Mouse (Mus musculus): ENCODE data around the gene Rapgef3.

Rapgef3 gene

DNA sequence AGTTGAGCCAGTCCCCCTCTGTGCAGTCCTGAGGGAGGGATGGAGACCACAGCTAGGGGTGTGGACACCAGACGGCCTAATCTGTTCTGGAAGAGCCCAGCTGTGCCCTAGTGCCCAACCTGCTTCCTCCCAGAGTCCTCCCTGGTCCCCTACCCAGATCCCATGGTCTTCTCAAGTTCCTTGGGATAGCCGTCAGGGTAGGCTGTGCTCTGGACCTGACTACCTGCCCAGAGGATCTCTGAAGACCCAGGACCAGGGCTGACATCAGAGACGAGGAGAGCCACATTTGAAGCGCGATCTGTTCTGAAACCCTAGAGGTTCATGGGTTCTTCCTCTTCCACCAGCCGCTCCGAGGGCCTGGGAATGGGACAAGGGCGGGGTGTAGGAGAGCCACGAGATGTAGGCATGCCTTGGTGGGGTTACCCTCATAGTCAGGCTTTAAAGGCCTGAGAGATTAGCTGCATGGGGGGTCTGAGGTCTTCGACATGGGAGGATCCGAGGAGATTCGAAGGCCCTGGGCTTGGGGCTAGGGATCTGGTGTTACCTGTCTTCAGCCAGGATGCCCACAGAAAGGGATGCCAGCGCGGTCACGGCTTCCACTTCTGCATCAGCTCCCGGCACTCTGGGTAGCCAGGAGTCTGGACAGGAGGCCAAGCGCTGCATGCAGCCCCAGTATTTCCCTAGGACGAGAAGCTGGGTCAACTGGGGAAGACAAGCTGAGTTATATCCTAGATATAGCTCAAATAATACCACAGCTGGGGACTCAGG is 25.8 kb upstream of the Rapgef3 start:
- peak in 1 of 2 experiments; percentile 22 for DNase-seq

DNA sequence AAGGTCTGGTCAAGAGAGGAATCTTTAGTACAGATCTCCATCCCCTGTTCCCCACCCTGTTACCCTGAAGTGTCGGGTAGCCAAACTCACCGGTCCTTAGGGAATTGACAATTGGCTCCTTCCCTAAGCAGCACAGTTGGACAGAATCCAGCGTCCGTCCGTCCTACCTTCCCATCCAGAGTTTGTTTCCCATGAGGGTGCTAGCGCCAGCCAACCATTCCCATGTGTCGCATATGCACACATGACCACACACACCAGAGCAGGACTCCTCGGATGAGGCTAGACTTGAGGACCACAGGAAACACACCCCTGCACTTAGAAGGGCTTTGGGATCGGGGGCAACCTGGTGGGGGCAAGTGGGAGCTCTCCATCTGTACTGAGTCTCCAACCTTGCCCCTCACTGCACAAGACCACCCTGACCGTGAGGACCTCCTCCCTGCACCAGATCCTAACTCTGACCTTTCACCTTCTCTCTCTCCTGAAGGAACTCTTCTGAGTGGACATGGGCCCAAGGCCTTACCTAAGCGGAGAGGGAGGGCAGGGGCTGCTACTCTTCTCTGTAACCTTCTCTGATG is 23.4 kb upstream of the Rapgef3 start:
- DNase-seq = peak in 1 of 2 experiments; percentile 32

DNA sequence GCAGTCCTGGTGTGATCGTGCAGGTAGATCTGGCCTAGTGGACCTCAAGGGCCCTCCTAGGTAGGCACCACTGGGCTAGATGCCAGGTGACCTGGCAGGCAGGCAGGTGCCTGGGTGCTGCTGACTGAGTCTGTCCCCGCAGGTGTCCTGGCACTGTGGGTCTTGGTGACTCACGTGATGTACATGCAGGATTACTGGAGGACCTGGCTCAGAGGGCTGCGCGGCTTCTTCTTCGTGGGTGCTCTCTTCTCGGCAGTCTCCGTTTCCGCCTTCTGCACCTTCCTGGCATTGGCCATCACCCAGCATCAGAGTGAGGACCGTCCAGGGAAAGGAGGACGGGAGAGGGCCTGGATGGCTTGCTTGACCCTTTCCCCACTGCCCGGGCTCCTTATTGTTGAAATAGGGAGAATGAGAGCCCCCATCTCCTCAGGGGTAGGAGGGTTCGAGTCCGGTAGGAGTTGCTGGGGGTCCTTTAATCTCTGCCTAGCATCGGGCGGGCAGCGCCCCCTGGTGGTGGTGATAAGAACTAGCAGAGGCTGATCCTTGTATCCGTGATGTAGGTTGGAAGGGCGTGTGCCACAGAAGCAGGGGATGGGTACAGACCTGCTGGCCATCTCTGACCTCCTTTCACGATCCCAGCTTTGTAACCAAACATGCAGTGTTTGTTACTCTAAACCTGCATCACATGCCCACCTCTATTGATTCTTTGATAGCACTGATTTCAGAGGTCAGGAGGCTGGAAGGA is 22.2 kb upstream of the Rapgef3 start:
- peak; percentile 65 to 72 for DNase-seq

DNA sequence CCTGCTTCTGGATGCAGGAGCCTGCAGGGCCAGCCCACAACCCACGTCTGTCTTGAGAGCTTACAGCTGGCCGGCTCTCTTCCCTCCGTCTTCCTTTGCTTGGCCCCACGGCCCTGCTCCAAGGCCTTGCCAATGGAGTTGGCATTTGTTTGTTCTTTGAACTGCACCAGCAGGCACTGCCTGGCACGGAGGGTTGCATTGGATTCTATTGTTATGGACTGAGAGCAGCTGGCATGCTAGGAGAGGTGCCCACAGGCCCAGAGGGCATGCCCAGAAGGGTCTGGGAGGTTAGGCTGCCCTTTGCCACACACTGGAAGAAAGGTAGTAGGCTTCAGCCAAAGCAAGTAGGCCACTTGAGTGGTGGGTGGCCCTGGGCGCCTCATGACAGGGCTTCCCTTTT is 21.0 kb upstream of the Rapgef3 start:
- peak in 1 of 2 experiments; percentile 34 for DNase-seq

DNA sequence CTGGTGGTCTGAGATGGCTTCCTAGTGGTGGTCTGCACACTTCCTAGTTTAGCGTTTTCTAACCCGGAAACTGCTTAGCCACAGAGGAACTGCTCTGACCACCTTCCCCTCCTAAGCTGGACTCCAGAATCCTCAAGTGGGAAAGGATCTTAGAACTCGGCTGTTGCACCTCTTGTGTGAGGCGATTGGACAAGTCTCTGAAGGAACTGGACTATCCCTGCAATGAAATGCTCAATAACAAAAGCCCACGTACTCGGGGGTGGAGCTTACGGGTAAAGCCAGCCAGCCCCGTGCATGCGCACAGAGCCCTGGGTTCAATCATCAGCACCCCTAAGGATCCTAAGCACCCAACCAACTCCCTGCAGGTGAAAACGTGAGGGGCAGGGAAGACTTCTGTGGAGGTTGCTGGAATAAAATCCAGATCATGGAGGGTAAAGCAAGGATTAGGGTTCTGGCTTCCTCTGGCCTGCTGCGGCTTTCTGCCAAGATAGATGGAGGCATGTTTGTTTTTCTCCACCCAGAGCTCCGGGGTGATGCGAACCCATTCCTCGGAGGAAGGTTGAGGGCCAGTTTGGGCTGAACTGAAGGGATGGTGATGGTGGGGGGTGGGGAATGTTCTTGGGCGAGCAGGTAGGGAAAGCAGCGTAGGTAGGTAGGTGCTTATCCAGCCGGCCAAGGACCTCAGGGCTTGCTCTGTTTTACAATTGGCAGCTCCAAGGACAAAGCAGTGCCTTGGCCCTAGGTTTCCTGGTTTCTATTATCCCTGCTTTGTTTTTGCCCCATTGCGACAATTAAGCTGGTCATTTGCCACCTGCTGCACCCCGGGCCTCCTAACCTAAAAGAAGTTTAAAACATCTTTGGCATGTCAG is 20.3 kb upstream of the Rapgef3 start:
- DNase-seq = peak in 1 of 2 experiments; percentile 28

DNA sequence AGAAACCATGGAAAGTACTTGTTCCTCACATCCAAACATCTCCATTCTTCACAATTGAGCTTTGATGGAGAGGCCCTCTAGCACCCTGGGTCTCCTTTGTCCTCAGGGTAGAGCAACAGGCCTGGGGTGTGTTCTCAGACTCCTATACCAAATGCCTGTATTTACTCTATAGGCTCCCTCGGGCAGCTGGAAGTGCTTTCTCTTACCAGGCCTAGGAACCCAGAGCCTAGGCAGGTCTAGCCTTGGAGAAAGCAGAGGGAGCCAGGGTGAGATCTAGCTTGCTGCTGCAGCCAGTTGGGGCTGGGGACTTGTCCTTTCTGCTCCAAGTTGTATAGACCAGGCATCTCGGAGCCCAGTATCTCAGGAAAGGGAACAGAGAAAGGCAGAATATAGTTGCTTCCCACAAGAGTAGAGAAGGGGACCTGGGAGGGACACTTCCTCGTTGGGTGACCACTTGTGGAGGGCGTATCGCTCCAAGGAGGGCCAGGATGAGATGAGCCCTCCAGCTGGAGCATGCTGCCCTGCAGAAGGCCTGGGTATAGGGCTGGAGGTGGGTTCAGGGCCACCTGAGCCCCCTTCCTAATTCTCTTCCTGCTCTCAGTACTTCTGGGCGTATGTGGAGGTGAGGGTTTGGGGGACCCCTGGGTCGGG is 19.5 kb upstream of the Rapgef3 start:
- peak in 1 of 2 experiments; percentile 25 for DNase-seq

DNA sequence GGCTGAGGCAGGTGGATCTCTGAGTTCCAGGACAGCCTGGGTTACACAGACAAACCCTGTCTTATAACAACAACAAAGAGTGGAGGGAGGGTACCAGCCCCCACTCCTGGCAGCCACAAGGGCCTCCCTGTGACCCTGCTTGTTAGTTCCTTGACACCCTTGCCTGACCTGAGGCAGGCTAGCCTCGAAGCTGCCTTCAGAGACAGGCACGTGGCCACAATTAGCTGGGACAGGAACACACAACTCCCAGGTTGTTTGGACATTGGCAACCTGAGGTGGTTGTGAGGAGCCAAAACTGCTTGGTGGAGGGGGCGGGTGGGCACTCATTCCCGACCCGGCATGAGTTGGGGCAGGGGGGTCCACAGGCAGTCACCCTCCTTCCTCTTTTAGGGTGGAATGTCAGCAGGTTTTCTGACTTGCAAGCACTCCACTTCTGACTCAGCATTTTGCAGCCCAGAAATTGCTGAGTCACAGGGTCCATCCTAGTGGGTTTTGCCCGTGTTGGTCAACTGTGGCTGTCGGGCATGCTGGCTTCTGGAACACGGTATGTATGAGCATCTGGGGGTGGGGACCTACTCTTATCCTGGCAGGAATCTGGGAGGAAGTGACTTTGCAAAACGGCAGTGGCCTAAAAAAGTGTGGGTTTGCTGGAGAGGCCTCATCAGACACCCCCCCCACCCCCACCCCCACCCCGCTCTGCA is 18.8 kb upstream of the Rapgef3 start:
- DNase-seq = peak in 1 of 2 experiments; percentile 51

DNA sequence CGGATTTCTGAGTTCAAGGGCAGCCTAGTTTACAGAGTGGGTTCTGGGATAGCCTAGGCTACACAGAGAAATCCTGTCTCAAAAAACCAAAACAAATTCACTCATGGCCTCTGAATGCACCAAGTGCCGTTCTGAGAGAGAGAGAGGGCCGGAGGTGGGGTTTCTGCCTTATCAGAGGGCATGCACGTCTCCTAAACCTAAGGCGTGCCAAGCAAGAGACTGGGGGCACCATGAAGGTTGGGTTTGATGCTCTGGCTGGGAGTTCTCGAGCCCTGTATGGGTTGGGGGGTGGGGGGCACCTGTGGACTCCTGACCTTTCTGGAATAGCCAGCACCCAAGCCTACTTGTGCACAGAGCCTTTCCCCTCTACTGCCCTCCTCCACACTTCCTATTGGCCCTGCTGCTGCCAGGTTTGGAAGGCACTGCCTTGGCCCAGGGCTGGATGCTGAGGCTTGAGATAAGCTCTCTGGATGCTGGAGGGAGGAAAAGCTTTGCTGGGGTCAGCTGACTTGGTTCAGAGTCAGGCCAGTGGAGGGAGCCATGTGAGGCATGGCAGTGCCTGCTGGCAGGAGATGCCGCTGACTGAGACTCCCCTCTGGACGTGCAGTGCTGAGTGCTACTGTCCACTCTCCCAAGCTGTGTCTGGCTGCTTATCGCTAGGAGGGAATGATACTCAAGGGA is 18.1 kb upstream of the Rapgef3 start:
- peak in 1 of 2 experiments; percentile 30 for DNase-seq

DNA sequence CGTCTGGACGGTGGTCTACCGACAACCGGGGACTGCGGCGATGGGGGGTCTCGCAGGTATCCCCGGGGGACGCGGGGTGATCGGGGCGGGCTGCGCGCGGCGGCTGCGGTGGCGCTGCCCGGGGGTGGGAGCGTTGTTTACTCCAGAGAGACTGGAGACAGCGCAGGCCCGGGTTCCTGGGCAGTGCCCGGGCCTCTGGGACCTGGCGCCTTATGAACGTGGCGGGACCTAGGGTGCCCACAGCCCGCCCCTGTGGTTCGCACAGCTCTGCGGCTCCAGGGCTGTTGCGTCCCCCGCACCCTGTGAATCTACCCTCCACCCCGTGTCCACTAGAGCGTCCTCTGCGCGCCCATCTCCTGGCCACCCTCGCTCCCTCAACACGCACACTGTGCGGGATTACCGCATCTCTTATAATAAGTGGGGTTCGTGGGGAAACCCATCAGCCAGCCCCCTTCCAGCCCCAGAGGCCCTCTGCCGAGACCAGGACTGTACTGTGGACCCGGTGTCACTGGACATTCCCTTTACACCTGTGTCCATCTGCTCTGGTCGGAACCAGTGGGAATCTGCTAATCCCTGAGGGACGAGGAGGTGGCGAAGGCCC is 16.9 kb upstream of the Rapgef3 start:
- DNase-seq = no peak

DNA sequence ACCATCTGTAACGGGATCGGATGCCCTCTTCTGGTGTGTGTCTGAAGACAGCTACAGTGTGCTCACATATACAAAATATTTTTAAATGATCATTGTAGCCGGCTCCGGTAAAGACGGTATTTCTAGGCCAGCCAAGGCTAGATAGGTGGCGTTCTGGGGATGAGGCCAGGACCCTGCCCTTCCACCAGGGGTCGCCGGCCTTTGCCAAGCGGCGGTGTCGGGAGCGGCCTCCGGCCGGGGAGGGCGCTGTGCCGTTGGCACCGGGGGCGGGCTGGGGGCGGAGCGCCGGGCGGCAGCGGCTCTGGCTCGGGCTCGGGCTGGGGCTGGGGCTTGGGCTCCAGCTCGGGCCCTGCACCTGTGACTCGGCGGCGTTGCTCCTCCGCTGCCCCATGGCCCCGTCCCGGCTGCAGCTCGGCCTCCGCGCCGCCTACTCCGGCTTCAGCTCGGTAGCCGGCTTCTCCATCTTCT is 16.4 kb upstream of the Rapgef3 start:
- DNase-seq = peak; percentile 92 to 95

DNA sequence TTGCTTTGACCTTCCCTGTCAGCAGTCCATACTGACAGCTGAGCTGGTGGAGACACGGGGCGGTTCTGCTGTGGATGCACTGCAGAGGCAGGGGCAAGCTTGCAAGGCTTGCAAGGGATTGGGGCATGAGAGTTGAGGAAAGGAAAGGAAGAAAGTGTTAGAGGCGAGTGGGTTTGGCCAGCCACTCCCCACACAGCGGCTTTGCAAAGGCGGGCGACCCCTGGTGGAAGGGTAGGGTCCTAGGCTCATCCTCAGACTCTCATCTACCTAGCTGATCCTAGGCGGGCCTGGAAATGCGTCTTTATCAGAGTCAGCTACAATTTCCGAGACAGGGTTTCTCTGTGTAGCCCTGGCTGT is 15.0 kb upstream of the Rapgef3 start:
- DNase-seq = peak; percentile 88 to 89

DNA sequence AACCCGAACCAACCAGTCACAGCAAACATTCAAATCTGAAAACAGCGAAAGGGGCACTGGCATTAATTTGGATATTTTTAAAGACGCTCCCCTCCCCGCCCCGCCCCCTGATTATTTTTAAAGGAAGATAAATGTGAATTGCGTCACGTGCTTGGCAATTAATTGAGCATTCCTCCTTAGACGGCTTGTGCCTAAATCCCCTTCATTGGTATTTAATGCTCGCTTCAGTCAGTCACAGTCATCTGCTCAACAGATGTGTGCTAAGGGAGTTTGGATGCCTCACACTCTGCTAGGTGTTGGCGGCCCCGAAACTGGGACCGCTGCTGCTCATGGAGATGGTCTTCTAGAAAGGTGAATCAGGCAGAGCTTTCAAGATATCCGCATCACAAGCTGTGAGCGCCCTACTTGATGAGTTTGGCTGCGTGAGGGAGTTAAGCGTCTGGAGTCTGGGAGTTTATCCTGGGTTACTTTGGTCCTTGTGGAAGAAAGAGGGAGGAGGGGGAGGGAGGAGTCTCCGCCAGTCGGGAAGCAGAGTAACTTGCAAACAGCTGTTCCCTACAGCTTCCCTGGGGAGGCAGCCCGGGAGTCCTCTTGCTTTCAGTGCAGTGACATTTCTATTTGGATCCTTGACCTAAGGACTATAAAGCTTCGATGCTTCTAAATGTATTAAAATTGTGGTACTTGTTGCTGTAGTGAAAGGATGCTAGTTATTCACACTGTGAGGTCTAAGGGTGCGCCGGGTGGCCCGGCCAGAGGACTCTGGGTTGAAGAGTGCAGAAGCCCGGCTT is 14.4 kb upstream of the Rapgef3 start:
- DNase-seq = no peak

DNA sequence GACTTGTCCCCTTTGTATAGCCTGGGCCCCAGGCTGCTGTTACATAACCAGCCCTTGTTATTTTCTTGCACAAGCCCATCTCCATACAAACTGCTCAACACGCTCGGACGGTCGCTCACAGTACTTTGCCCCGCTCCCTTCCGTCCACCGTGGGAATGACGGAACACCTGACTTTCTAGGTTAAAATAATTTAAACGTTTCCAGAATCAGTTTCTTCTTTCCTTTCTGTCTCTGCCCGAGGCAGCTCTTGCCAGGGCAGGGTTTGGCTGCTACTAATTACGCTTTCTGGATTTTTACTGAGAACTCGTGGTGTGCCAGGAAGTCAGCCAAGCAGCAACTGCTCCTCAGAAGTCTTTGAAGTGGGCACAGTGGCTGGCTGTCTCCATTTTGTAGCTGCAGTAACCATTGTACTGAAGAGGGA is 12.8 kb upstream of the Rapgef3 start:
- DNase-seq = peak; percentile 37 to 52

DNA sequence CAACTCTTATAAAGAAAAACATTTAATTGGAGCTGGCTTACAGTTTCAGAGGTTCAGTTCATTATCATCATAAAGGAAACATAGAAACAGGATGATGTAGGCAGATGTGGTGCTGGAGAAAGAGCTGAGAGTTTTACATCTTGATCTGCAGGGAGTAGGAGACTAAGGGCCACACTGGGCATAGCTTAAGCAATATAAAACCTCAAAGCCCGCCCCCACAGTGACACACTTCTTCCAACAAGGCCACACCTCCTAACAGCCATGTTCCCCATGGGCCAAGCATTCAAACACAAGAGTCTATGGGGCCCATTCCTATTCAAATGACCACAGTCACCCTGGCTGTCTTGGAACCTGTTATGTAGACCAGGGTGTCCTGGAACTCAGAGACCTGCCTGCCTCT is 11.8 kb upstream of the Rapgef3 start:
- DNase-seq = no peak

DNA sequence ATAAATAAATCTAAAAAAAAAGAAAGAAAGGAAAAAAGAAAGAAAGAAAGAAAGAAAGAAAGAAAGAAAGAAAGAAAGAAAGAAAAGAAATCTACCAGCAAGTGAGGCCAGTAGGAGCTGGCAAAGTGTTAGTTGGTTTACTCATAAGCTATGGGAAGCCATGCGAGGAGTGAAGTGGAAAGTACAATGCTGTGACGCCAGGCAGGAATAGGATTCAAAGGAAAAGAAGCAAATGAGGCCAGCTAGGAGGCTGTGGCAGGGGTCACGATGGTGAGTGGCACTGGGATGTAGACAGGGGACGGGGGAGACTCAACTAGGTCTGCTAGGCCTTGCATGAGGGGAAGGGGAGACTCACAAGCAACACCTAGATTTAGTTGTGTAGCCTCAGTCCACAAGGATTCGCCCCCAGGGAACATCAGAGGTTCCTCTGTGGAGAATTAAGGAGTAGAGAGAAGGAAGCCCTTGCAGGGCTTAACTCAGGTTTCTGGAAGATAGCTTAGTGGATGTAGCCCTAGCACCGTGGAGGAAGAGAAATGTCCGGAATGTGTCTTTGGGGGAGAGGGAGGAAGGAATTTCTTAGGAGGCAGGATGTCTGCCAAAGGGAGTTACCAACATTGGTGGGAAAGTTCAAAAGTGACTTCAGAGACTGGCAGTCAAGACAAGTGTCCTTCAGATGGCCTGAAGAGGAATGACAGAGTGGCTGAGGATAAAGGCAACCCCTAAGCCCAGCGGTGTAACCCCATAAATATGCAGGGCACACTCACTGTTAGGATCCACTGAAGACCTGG is 10.7 kb upstream of the Rapgef3 start, which contains the start of gene Slc48a1:
TSS of gene Slc48a1 (plus strand) at position 210 of the 788 bp plus-strand sequence.
- DNase-seq = no peak

DNA sequence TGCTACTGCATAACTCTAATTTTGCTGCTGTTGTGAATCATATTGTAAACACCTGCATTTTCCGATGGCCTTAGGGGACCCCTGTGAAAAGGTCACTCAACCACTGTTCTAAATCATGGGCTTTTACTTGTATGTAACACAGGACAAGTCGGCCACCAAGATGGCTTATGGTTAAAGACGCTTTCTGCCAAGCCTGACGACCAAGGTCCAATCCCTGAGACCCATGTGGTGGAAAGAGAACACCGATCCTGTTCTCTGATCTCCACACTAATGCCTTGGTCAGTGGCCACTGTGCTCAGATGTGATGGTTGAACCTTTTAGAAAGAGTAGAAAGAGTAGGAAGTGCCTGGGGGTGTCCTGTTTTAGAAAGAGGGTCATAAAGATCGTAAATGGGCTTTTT is 9.1 kb upstream of the Rapgef3 start:
- DNase-seq = no peak

DNA sequence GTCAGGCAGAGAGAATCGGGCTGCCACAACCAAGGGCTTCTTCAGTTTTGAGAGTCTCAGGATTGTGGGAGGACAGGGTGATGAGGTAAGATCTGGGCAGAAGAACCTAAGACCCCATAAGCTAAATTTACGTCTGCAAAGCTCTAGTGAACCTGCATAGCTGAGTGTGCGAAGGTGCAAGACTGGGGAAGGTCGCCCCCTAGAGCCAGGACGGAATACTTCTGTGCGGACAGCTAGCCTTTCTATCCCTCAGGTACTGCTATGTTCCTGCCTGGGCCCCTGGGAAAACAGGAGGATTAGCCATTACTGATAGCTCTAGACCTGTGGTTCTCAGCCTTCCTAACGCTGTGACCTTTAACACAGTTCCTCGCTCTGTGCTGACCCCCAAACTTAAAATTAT is 8.7 kb upstream of the Rapgef3 start:
- peak; percentile 80 to 85 for DNase-seq

DNA sequence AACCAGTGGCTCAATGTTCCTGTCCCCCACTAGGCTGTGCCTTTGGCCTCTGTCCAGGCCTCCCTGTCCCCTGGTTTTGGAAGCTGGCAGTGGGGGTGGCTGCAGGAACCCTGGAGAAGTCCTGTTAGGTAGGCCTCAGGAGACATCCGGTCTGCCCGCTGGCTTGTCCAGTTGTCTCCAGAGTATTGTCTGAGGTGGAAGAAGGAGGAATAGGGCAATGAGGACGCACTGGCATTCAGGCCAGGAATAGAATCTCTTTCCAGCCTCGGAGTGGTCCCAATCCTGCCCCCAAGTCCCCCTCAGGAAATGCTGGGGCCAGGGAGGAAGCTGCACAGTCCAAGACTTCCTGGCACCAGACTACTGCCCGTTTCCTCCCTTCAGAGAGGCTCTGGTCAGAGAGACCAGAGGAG is 6.2 kb upstream of the Rapgef3 start:
- no peak for DNase-seq

DNA sequence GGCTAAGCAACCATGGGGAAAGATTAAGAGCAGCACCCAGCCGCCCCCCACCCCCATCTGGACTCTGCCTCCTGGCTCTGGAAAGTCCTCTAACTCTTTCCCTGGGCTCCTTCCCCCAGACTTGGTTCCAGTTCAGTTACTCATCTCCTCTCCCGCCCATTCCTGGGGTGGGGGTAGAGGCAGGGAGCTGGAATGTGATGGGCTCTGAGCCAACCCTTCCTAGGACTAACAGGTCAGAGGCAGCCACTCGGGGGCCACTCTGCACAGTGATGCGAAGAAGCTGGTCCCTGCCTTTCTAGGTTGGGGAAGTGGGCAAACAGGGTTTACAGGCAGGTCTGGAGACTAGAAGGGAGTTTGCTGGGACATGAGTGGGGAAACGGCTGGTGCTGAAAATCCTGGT is 5.3 kb upstream of the Rapgef3 start:
- no peak for DNase-seq

Measured in thymus, postnatal 36 days (tissue).